Mouse (Mus musculus) heart, adult 2 months (tissue): ENCODE data around the gene Hoxd12.

Experiments
- CTCF ChIP-seq: fragments of 200-600 bp; IDR thresholded peaks from 2 replicates; pipeline ENCODE4 v1.8.1; 2022; ENCODE audit warnings: antibody characterized with exemption, mild to moderate bottlenecking, moderate library complexity
- EP300 ChIP-seq: fragments of 200-500 bp; IDR thresholded peaks from 2 replicates; pipeline ENCODE4 v1.6.1; 2011; ENCODE audit warnings: low read depth, low read length, control low read depth; ENCODE audit not compliant: insufficient read depth
- POLR2A ChIP-seq: fragments of 200-500 bp; IDR thresholded peaks from 2 replicates; pipeline ENCODE4 v1.6.1; 2011; ENCODE audit warnings: mild to moderate bottlenecking, low read depth, low read length, control low read depth; ENCODE audit not compliant: insufficient read depth

DNA sequence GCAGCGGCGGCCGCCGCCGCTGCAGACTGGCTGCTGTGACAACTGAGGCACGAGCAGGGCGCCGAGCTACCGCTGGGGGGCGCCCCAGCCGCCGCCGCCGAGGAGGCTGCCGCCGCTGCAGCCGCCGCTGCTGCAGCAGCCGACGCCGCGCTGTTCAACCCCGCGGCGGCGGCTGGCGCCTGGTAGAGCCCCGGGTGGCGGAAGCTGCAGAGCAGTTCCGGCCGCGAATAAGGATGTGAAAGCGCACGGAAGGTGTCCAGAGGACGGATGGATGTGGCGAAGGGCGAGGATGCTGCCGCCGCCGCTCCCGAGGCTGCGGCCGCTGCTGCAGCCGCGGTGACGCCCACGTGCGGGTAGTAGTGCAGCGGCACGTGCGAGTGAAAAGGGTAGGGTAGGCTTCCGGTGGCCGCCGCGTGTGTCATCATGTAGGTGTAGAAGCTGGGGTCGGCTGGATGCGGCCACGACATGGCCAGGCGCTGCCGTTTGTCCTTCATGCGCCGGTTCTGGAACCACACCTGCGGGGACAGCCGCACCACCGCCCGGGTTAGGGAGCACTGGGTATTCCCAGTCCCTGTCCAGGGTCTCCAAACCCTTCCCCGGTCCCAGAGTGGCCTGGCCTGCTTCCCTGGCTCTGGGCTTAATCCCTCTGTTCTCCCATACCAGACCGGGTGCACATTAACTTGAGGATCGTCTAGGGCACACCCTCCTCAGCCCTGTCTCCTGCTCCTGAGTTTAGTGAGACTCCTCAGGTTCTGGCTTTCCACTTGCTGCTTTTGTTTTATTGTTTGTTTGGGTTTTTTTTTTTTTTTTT, 18.8 kb upstream of the Hoxd12 start:
- TF ChIP-seq CTCF (no peak), POLR2A (no peak), EP300 (no peak)
